Mouse (Mus musculus) thymus, adult 2 months (tissue): ENCODE results near the gene Macf1.

ENCODE experiments used
- CTCF ChIP-seq: fragments of 200-500 bp; IDR thresholded peaks from 2 replicates; pipeline ENCODE4 v1.5.1; 2012; ENCODE audit warnings: mild to moderate bottlenecking, control low read depth, low read length, moderate library complexity, borderline replicate concordance; ENCODE audit not compliant: control insufficient read depth, poor library complexity, insufficient read depth; ENCODE audit errors: extremely low read depth
- POLR2A ChIP-seq: fragments of 200-500 bp; IDR thresholded peaks from 2 replicates; pipeline ENCODE4 v1.6.1; 2012; ENCODE audit warnings: mild to moderate bottlenecking, low read length, control low read depth, moderate library complexity; ENCODE audit not compliant: control insufficient read depth, poor library complexity, insufficient read depth; ENCODE audit errors: extremely low read depth

GRCm38 (mm10) chr4:123424050-123424449 lies 260.1 kb downstream of the Macf1 start:
- TF ChIP-seq POLR2A (no peak), CTCF (no peak)
